Mouse (Mus musculus) neural tube, embryonic 12.5 days (tissue): ENCODE data around the gene Pacrg. TPM values are rescaled to one million over a fixed set of nuclear protein-coding genes. Genes with fewer than 3 reads are reported as not detected.

Experiments used
- ATAC-seq: fragments of 200-750 bp; cut with Nextera tagmentation; 2 replicates; pipeline ENCODE4 v1.8.0; 2017; ENCODE audit warnings: low read depth, mild to moderate bottlenecking, moderate TSS enrichment, moderate library complexity; ENCODE audit not compliant: low FRiP score
- H3K27ac ChIP-seq: fragments of 300-500 bp; sonication (generic); 2 replicates; pipeline ENCODE4 v1.5.1; 2016
- H3K27me3 ChIP-seq: fragments of 300-500 bp; sonication (generic); replicated peaks from 2 replicates; pipeline ENCODE4 v1.6.1; 2016; ENCODE audit warnings: mild to moderate bottlenecking
- H3K36me3 ChIP-seq: fragments of 300-500 bp; sonication (generic); 2 replicates; pipeline ENCODE4 v1.6.1; 2016; ENCODE audit warnings: mild to moderate bottlenecking
- H3K4me1 ChIP-seq: fragments of 300-500 bp; sonication (generic); 2 replicates; pipeline ENCODE4 v1.6.1; 2016
- H3K4me2 ChIP-seq: fragments of 300-500 bp; sonication (generic); replicated peaks from 2 replicates; pipeline ENCODE4 v1.6.1; 2016; ENCODE audit warnings: mild to moderate bottlenecking
- H3K4me3 ChIP-seq: fragments of 300-500 bp; sonication (generic); 2 replicates; pipeline ENCODE4 v1.5.1; 2016
- H3K9ac ChIP-seq: fragments of 300-500 bp; sonication (generic); 2 replicates; pipeline ENCODE4 v1.6.1; 2016; ENCODE audit warnings: mild to moderate bottlenecking
- H3K9me3 ChIP-seq: fragments of 300-500 bp; sonication (generic); 2 replicates; pipeline ENCODE4 v1.6.1; 2016; ENCODE audit warnings: mild to moderate bottlenecking
- WGBS: fragments of 180-500 bp; shearing (Covaris S2); methylation state at CpG from one replicate; pipeline ENCODE4 v1.1.7; 2016; 5-methylcytosine and 5-hydroxymethylcytosine counted together
- polyA plus RNA-seq: library from polyadenylated mRNA; unstranded; fragments of >200 nt; fragmentation: Nextera tagmentation; extraction: Ambion mirVana; gene quantifications from 2 replicates; pipeline ENCODE4 v1.2.1, GENCODE M21; 2016

The Pacrg gene
- polyA plus RNA-seq, 1 experiment from 2014 or later = 8.8 TPM

GRCm38 (mm10) chr17:10521282-10521681 lies 318.8 kb downstream of the Pacrg start:
- H3K4me3 ChIP-seq = no peak overlapping the region
- H3K27me3 ChIP-seq = no peaks in the 10 kb centered on the region; the same call in 1 of the 2 replicates
- no peaks in the 10 kb centered on the region for H3K9me3 ChIP-seq
- 86% methylated on average over 7 of the region's 7 CpGs for WGBS
- H3K27ac ChIP-seq = no peak overlapping the region
- no peak for ATAC-seq
- no peaks in the 10 kb centered on the region for H3K36me3 ChIP-seq
- no peak overlapping the region for H3K9ac ChIP-seq
- peaks cover 6% of the 10 kb centered on the region; the same call in 1 of the 2 replicates for H3K4me1 ChIP-seq
- H3K4me2 ChIP-seq = no peak overlapping the region

GRCm38 (mm10) chr17:10519506-10520155 lies 320.5 kb downstream of the Pacrg start:
- WGBS = 19% methylated on average over 11 of the region's 11 CpGs
- Histone ChIP-seq H3K36me3 (no peaks in the 10 kb centered on the region), H3K9me3 (no peaks in the 10 kb centered on the region), H3K4me1 (peaks cover 20% of the 10 kb centered on the region), H3K27me3 (no peaks in the 10 kb centered on the region; the same call in 1 of the 2 replicates), H3K4me3 (no peak overlapping the region), H3K27ac (no peak overlapping the region), H3K9ac (no peak overlapping the region), H3K4me2 (peak overlapping the region; percentile 20)
- ATAC-seq = no peak

- Histone ChIP-seq H3K4me3 (no peak overlapping the region), H3K27ac (0 out of 2 replicates have a peak overlapping the region, but pooled peaks have one; percentile 17), H3K27me3 (no peaks in the 10 kb centered on the region), H3K9ac (no peak overlapping the region), H3K9me3 (no peaks in the 10 kb centered on the region), H3K4me1 (peaks cover 29% of the 10 kb centered on the region), H3K36me3 (no peaks in the 10 kb centered on the region), H3K4me2 (peak overlapping the region; percentile 22; the same call in 1 of the 2 replicates)
- WGBS = 39% methylated on average over 6 of the region's 6 CpGs
- peak; percentile 68 for ATAC-seq
These were observed 325.3 kb downstream of the Pacrg start for GRCm38 (mm10) chr17:10514812-10515211.

- Histone ChIP-seq H3K9ac (no peak overlapping the region), H3K4me3 (no peak overlapping the region), H3K9me3 (no peaks in the 10 kb centered on the region), H3K4me2 (no peak overlapping the region), H3K27me3 (no peaks in the 10 kb centered on the region), H3K27ac (no peak overlapping the region), H3K4me1 (peaks cover 23% of the 10 kb centered on the region), H3K36me3 (no peaks in the 10 kb centered on the region)
- 86% methylated on average over 10 of the region's 10 CpGs for WGBS
- no peak for ATAC-seq
These were observed 329.0 kb downstream of the Pacrg start for GRCm38 (mm10) chr17:10510913-10511759.

- no peaks in the 10 kb centered on the region for H3K9me3 ChIP-seq
- H3K4me3 ChIP-seq = no peak overlapping the region
- H3K4me2 ChIP-seq = no peak overlapping the region
- WGBS = 76% methylated on average over 5 of the region's 5 CpGs
- H3K4me1 ChIP-seq = peaks cover 16% of the 10 kb centered on the region
- no peaks in the 10 kb centered on the region for H3K27me3 ChIP-seq
- no peak overlapping the region for H3K9ac ChIP-seq
- no peak for ATAC-seq
- no peaks in the 10 kb centered on the region for H3K36me3 ChIP-seq
- no peak overlapping the region for H3K27ac ChIP-seq
These were observed 329.6 kb downstream of the Pacrg start for GRCm38 (mm10) chr17:10510467-10510866.

GRCm38 (mm10) chr17:10508088-10508487 lies 332.0 kb downstream of the Pacrg start:
- Histone ChIP-seq H3K27ac (no peak overlapping the region), H3K27me3 (no peaks in the 10 kb centered on the region), H3K9ac (no peak overlapping the region), H3K4me2 (no peak overlapping the region), H3K4me3 (no peak overlapping the region), H3K4me1 (no peaks in the 10 kb centered on the region), H3K36me3 (no peaks in the 10 kb centered on the region), H3K9me3 (no peaks in the 10 kb centered on the region)
- ATAC-seq = no peak
- 82% methylated on average over 2 of the region's 2 CpGs for WGBS

- Histone ChIP-seq H3K4me2 (no peak overlapping the region), H3K27ac (no peak overlapping the region)
- no peak for ATAC-seq
These were observed 332.6 kb downstream of the Pacrg start for GRCm38 (mm10) chr17:10507466-10507865.

GRCm38 (mm10) chr17:10506896-10507295 lies 333.2 kb downstream of the Pacrg start:
- ATAC-seq = no peak
- H3K27ac ChIP-seq = no peak overlapping the region
- H3K4me3 ChIP-seq = no peak overlapping the region
- H3K9me3 ChIP-seq = no peaks in the 10 kb centered on the region
- H3K36me3 ChIP-seq = no peaks in the 10 kb centered on the region
- no peaks in the 10 kb centered on the region for H3K27me3 ChIP-seq
- no peaks in the 10 kb centered on the region for H3K4me1 ChIP-seq
- no peak overlapping the region for H3K4me2 ChIP-seq
- H3K9ac ChIP-seq = no peak overlapping the region
- WGBS = 84% methylated on average over 3 of the region's 3 CpGs

More at GRCm38 (mm10) chr17:10507466-10507865, 332.6 kb downstream of the Pacrg start:
- no peaks in the 10 kb centered on the region for H3K27me3 ChIP-seq
- H3K36me3 ChIP-seq = no peaks in the 10 kb centered on the region
- no peak overlapping the region for H3K4me3 ChIP-seq
- WGBS = 51% methylated on average over 10 of the region's 10 CpGs
- no peaks in the 10 kb centered on the region for H3K4me1 ChIP-seq
- H3K9me3 ChIP-seq = no peaks in the 10 kb centered on the region
- H3K9ac ChIP-seq = no peak overlapping the region

GRCm38 (mm10) chr17:10501439-10501838 lies 338.7 kb downstream of the Pacrg start:
- no peak for ATAC-seq
- no peak overlapping the region for H3K27ac ChIP-seq
- no peak overlapping the region for H3K4me2 ChIP-seq
- no peak overlapping the region for H3K9ac ChIP-seq
- no peak overlapping the region for H3K4me3 ChIP-seq
- 80% methylated on average over 2 of the region's 2 CpGs for WGBS
- peaks cover 10% of the 10 kb centered on the region; the same call in 1 of the 2 replicates for H3K4me1 ChIP-seq
- H3K36me3 ChIP-seq = no peaks in the 10 kb centered on the region
- no peaks in the 10 kb centered on the region for H3K27me3 ChIP-seq
- no peaks in the 10 kb centered on the region for H3K9me3 ChIP-seq

- H3K9ac ChIP-seq = no peak overlapping the region
- no peaks in the 10 kb centered on the region for H3K36me3 ChIP-seq
- no peaks in the 10 kb centered on the region for H3K9me3 ChIP-seq
- H3K27me3 ChIP-seq = no peaks in the 10 kb centered on the region
- 39% methylated on average over 12 of the region's 12 CpGs for WGBS
- H3K4me3 ChIP-seq = no peak overlapping the region
- no peak for ATAC-seq
- no peak overlapping the region for H3K27ac ChIP-seq
- H3K4me1 ChIP-seq = peaks cover 10% of the 10 kb centered on the region; the same call in 1 of the 2 replicates
- H3K4me2 ChIP-seq = no peak overlapping the region
These were observed 339.2 kb downstream of the Pacrg start for GRCm38 (mm10) chr17:10500795-10501432.

GRCm38 (mm10) chr17:10498935-10499655 lies 341.0 kb downstream of the Pacrg start:
- 86% methylated on average over 6 of the region's 6 CpGs for WGBS

More at GRCm38 (mm10) chr17:10498935-10499655, 341.0 kb downstream of the Pacrg start:
- H3K36me3 ChIP-seq = no peaks in the 10 kb centered on the region
- H3K9me3 ChIP-seq = no peaks in the 10 kb centered on the region
- no peak overlapping the region for H3K4me3 ChIP-seq
- no peak overlapping the region for H3K27ac ChIP-seq
- peaks cover 14% of the 10 kb centered on the region; the same call in 1 of the 2 replicates for H3K4me1 ChIP-seq
- H3K9ac ChIP-seq = no peak overlapping the region
- no peak for ATAC-seq
- H3K27me3 ChIP-seq = no peaks in the 10 kb centered on the region
- H3K4me2 ChIP-seq = no peak overlapping the region
